Mouse (Mus musculus): ENCODE measurements around the gene Atn1.

Atn1 gene

DNA sequence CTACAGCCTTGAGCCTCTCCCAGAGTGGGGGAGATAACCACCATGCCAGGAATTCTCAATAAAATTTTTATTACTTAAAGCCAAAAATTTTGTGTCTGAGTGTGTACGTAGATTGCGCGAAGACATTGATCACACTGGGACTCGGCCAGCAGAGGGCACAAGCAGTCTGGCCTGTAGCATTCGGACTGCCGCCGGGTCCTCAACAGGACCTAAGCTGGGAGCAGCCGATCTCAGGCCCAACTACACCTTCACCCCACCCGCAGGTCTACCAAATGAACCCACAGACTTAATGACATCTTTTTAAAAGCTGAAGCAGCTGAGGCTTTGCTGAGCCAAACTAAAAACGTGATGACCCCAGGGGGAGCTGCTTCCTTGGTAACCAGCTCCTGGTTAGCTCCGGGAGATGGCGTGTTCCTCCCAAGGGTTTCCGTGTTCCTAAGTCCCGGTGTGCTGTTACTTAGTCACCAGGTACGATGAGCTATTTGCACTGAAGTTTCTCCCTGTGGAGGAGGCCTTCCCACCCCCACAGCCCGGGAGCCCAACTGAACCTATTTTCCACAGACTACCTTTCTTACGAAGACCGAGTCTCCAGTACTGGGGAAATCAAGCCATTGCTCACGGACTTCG lies 39.3 kb downstream of the Atn1 start:
- in situ Hi-C loops (cut with MboI, MseI) = no loop called here

DNA sequence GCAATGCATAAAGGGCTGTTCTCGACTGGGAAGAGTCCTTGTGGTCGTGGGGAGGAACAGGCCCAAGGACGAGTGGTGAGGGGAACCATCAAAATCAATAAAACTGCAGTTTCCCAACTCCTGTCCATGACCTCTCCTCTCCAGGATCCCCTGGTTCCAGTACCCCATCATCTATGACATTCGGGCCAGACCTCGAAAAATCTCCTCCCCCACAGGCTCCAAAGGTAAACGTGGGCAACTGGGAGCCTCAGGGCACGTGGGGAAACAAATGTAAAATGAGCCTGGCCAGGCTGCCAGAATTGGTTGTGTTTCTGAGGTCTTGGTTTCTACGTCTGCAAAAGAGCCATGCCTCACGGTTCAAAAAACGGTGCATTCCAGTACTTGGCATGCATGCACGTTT lies 43.4 kb downstream of the Atn1 start:
- in situ Hi-C loops (cut with MboI, MseI) = loop anchor here (5.0 kb wide), 1 partner anchor 94 kb away; the partner anchor contains the start of gene Spsb2

DNA sequence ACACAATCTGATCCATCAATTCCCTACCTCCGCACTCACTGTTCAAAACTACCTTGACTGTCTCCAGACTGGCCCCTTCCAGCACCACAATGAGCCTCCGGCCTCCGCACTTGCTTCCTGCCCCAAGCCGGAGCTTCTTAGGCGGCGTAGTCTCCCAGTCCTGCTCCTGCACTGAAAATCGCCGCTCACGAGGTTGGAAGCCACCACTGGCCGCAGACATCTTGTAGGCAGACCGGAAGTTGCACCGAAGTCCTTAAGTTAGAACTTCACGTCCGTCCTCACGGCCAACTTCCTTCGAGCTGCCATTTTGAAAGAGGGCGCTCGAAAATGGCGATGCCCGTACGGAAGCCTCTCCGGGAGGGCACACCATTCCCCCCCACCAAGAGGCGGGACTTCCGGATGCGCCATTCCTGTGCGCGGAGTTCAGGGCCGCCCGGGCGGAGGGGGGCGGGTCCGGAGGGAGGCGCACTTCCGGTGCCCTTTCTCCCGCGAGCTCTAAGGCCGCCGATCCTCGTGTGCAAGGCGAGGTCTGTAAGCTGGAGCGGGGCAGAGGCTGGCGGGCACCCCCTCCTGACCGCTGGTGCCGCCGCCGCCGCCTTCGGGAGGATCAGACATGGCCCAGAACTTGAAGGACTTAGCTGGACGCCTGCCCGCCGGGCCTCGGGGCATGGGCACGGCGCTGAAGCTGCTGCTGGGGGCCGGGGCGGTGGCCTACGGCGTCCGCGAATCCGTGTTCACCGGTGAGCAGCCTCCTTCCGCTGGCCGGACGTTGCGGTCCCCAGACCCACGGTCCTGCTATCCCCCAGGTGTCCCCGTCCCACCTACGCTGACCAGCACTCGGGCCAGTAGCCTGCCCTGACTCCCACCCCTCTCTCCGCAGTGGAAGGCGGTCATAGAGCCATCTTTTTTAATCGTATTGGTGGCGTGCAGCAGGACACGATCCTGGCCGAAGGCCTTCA lies 44.2 kb downstream of the Atn1 start, which contains the start of the genes Emg1 and Phb2:
Emg1 (minus strand) TSS at position 355 of the 959 bp plus-strand sequence.
Phb2 (plus strand) TSS at position 513 of the 959 bp plus-strand sequence.
- in situ Hi-C loops (cut with MboI, MseI) = loop anchor here (5.0 kb wide), 1 partner anchor 95 kb away; the partner anchor contains the start of gene Spsb2

DNA sequence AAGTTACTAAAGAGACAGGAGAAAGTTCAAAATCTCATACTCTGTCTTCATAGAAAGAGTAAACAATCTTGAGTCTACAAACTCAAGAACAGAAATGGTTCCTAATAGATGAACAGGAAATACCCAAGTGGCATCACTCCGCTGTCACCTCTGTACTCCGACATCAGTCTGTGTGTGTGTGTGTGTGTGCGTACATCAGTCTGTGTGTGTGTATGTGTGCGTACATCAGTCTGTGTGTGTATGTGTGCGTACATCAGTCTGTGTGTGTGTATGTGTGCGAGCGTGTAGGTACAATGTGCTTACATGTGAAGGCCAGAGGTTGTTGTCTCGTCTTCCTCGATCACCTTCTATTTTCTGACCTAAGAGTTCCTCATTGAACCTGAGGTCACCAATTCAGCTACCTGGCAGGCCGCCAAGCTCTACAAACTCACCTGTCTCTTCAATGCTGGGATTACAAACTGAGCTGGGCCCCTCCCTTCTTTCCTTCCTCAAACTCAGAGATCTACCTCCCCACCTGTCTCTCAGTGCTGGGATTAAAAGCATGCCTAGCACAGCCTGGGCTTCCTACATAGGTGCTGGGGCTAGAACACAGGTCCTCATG lies 47.9 kb downstream of the Atn1 start:
- in situ Hi-C loops (cut with MboI, MseI) = no loop called here

DNA sequence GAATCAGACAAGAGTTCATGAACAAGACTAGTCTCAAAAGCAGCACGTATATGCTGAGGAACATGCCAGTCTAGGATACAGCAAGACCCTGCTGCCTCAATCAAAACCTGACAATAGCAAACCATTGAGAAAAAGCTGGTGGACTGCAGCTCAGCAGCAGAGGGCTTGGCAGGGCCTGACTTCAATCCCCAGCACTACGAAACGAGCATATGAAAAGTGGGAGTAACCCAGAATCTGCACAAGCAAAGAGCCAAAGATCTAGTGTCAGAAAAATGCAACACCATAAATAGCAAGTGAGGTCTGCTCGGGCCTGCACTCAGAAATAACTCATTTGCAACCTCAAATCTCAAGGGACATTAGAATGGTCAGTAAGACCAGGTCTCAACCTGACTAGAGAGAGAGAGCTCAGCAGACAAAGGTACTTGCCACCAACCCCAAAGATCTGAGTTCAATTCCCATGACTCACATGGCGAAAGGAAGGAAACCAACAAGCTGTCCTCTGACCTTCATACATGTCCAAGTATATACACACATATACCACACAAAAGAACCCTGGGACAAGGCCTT lies 50.2 kb downstream of the Atn1 start:
- in situ Hi-C loops (cut with MboI, MseI) = no loop called here

DNA sequence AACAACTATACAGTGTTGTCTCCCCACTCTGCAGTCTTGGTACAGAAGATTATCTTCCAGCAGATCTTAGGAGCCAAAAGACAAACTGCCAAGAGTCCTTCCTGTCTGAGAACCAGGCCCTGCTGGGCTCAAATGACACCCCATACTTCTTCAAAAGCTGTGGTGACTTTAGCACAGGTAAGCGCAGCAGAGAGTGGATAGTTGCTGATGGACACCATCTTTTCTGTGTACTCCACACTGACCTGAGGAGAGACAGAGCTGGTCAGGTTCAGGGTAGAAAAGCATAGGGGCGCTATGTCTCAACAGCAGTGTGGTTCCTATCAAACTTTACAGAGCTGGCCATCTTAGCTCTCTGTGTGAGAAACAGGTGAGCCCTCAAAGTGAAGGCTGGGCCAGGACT lies 51.9 kb downstream of the Atn1 start:
- in situ Hi-C loops (cut with MboI, MseI) = no loop called here

DNA sequence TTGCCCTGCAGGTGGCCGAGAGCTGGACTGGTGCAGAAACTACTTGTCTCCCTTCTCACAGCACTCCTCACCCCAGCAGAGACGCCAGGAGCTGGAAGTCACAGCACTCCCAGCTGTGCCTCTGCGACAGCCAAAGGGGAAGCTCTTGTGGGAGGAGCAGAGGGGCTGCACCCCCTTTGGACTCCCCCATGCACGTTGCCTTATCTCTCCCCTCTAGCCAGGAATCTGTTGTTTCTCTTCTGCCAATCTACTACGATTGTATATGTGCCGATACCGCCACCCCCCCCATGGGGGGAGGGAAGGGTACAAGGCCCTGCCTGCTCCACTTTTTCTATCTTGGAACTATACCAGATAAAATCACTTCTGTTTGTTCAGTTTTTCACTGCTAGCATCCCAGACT lies 52.5 kb downstream of the Atn1 start:
- in situ Hi-C loops (cut with MboI, MseI) = no loop called here

DNA sequence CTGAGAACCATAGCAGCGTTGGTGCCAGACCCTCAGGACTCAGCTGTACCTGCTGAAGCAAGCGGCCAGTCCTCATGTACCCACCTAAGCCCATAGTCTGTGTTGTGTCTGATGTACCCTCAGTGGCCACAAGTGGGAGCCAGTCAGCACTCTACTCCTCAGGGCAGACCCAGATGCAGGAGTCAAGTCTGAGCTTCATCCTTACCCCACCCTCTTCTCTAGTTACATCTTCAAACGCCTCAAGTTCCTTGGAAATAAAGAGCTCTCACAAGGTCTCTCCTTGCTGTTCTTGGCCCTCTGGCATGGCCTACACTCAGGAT lies 53.6 kb downstream of the Atn1 start:
- in situ Hi-C loops (cut with MboI, MseI) = no loop called here

DNA sequence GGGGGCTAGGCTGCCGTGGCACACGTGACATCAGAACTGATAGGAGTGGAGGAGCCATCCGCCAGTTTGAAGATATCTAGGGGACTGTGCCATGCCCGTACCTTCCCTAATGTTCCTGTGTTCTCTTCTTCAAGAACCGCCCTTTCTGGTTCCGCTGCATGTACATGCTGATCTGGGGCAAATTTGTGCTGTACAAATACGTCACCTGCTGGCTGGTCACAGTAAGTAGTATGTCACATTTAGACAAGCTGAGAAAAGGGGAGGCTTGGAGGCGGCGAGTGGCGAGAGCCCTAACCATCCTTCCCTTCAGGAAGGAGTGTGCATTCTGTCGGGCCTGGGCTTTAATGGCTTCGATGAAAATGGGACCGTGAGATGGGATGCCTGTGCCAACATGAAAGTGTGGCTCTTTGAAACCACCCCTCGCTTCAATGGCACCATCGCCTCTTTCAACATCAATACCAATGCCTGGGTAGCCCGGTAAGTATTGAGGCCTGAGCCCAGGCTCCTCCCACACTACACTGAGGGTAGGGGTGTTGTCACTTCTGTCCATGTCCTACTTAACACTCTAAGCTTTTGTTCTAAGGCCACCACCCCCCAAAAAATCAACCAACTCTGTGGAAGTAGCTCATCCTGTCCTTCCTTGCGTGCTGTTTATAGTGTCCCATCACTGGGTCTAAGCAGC lies 54.1 kb downstream of the Atn1 start:
- in situ Hi-C loops (cut with MboI, MseI) = no loop called here

DNA sequence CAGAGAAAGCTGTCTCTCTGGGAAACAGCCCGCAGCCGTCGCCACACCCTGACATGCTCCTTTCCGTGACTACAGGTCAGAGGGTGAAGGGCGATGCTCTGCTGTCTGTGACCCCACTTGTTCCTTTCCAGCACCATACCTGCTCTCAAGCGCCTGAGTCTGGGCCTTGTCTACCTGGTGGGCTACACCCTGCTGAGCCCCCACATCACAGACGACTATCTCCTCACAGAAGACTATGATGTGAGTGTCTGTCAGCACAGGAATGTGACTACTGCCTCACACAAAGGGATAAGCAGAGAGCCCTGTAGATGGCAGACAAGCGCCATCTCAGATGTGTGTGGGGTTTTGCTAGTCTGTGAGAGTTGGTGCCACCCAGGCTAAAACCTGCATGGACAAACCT lies 55.0 kb downstream of the Atn1 start:
- in situ Hi-C loops (cut with MboI, MseI) = no loop called here

DNA sequence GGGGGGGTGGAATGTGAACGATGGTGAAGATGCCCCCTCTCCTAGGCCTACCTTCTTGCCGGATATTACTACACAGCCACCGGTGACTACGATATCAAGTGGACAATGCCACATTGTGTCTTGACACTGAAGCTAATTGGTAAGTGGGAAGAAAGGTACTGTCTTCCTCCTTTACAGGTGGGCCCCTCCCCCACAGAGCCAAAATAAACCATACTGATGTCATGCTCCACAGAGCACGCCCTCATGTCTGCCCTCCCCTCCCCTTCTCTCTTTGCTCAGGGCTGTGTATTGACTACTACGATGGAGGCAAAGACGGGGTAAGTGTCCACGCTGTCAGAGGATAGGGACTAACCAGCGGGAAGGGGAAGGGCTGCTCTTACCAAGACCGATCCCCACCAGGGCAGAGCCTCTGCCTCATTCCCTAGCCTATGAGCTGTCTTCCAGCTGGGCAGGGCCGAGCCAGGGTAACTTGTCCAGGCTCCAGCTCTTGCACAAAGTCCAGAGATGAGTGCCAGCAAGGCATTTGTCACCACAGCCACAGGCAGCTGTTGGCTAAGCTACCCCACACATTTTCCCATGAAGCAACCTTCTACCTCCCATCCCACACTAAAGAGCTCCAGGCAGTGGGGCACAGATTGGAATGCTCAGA lies 56.2 kb downstream of the Atn1 start:
- in situ Hi-C loops (cut with MboI, MseI) = loop anchor here (5.0 kb wide), 1 partner anchor 38 kb away; the partner anchor contains the start of gene Lpcat3

DNA sequence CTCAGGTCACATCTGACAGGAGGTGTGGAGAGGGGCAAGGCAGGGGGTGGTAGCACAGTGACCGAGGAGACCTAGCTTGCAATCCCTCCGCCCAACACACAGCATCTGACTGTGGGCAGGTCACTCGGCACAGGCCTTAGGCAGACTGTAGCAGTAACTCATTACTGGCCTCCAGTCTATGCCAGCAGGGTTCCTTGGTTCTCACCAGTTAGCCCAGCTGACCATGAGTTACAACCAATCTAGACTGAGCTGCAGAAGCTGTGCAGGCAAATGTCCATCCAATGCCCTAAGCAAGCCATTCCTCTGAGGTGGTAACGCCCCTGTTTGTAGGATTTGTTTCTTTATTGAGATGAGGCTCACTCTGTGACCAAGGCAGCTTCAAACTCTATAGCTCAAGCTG lies 57.0 kb downstream of the Atn1 start:
- in situ Hi-C loops (cut with MboI, MseI) = loop anchor here (5.0 kb wide), 1 partner anchor 37 kb away; the partner anchor contains the start of gene Lpcat3

DNA sequence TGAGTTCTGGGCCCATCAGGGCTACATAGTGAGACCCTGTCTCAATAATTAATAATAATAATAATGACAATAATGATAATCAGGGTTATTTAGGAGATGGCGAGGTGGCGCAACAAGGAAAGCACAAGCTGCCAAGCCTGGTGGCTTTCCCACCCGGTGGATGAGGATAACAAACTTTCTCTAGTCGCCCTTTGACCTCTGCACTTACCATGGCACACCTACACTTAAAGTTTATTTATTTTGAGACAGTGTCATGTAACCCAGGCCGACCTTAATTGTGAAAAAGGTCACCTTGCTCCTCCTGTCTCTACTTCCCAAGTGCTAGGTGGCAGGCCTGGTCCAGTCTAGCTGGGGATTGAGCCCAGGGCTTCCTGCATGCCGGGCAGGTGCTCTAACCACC lies 57.6 kb downstream of the Atn1 start:
- in situ Hi-C loops (cut with MboI, MseI) = loop anchor here (5.0 kb wide), 1 partner anchor 36 kb away; the partner anchor contains the start of gene Lpcat3

DNA sequence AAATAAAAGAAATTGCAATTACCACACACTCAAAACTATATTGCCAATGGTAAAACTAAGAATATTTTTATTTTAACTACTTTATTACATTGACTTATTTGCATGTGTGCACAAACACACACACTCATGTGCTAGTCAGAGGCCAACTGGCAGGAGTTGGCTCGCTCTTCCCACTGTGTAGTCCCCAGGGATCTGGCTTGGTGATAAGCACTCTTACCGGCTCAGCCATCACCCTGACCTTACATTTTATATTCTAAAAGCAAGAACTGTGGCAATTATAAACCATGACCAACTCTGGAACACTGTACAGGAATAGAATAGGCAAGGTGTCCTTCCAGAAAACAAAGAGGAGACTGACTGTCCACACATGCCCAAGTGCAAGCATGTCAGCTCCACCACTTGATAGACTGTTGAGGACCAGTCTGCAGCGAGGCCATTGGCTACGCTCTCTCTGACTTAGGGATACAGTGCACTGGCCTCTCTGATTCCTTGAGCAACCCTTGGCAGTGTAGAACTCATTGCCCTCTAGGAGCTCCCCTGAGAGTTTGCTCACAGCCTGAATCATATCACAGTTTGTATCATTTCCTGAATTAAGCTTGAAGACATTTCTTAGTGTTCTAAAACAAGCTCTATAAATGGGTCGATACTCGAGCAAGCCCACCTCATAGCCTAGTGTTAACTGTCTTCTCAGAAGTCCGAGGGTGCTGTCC lies 59.7 kb downstream of the Atn1 start:
- in situ Hi-C loops (cut with MboI, MseI) = loop anchor here (5.0 kb wide), 1 partner anchor 34 kb away; the partner anchor contains the start of gene Lpcat3

DNA sequence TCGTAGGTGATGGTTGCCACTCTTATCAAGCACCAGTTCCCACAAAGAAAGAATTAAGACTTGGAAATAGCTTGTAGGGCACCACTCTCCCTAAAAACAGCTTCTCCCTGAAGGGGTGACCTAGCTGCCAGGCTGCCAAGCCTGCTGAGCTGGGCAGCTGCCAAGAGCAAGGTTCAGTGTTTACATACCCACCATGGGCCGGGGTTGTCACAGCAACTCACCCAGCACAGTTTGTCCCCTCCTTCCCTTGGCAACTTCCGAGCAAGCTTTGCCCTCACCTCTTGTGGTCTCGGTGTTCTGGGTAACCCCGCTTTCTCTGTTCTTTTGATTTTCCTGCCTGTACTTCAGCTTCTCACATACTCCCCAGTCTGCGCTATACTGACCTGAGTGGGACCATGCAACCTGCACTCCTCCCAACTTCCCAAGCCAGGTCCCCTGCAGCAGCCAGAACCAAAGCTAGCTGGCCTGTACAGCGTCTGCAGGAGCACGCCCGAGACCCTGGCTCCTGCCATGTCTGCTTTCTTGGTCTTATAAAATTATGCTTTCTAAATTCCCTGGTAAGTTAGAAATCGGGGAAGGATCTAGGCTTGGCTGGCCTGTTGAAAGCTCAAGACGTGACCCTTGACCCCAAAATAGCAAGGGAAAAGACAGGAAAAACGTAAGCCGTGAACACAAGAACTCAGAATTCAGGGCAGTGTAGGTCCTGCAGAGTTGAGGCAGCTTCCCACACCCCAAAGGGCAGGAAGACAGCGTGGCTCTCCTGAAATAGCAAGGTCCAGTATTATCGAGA lies 62.0 kb downstream of the Atn1 start:
- in situ Hi-C loops (cut with MboI, MseI) = no loop called here

DNA sequence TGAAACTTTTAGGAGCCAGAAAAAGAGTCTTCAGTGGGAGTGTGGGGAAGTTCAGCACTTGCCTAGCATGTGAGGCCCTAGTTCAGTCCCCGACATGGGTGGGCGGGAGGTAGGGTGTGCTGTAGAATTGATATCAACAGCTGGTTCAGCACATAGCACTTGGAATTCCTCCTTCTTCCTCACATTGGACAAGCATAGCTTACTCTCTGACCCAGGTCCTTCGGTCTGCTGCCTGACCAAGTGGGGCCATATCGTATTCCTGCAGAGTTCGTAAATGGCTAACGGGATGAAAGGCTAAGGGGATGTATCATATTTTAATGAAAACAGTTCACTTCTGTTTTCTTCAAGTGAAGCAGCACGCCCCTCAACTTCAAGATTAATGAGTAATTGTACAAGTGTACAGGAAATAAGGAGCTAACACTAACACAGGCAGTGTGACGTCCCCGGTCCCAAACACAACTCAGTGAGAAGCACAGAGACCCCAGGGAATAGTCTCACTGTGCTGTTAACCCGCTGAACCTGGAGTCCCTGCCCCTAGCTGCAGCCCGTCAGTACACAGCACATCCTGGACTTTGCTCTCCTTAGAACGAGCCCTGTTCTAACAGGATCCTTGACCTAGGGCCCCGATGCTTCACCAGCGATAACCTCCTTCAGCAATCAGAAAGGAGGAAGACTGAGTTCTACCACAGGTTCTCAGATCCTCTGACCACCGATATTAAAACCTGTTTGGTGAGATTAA lies 62.9 kb downstream of the Atn1 start:
- in situ Hi-C loops (cut with MboI, MseI) = no loop called here
